Mouse (Mus musculus) erythroblast, adult 5-6 weeks (primary cell): ENCODE data around the gene Llcfc1. TPM values are rescaled to one million over a fixed set of nuclear protein-coding genes. Genes with fewer than 3 reads are reported as not detected.

Experiments
- ATAC-seq: replicated peaks from 2 replicates; pipeline ENCODE4 v1.8.0; 2016; ENCODE audit warnings: moderate number of reproducible peaks, mild to moderate bottlenecking, moderate TSS enrichment, inconsistent platforms; ENCODE audit not compliant: poor library complexity, low FRiP score, severe bottlenecking
- total RNA-seq, 2 experiments: library from RNA; stranded (forward) in 1 of 2; stranded (reverse) in 1 of 2; fragments of 150-400 nt in 1 of 2; fragments of 200-764, 138-1000 nt in 1 of 2; gene quantifications; 2 replicates each; pipeline versions ENCODE4 v1.2.3 to v1.2.4; 2015 to 2017; ENCODE audit warnings: low replicate concordance in 2 of 2

The Llcfc1 gene
- total RNA-seq (2015; ENCODE audit: low replicate concordance) (not detected in 2 replicates), total RNA-seq (2017; ENCODE audit: low replicate concordance) (2.6 TPM in 1 of 2 replicates, not detected in the other)

DNA sequence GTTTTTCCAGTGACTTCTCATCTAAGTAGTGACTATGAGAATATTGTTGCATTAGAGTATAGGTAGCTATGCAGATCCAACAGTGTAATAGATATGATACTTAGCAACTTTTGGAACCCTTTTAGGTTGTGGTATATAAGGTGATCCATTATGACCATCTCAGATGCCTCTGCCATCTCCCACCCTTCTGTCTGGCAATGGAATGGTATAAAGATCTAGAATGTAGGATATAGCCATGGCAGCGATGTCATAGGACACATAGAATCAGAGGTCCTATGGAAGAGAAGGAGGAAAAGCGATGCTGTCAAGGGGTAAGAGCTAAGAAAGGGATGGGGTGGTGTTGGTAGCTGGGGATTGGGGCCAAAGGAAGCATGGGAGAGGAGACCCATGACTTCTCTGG is at the start of gene Llcfc1:
TSS of gene Llcfc1 (plus strand) at position 301 of the 400 bp plus-strand sequence.
- no peak for ATAC-seq

DNA sequence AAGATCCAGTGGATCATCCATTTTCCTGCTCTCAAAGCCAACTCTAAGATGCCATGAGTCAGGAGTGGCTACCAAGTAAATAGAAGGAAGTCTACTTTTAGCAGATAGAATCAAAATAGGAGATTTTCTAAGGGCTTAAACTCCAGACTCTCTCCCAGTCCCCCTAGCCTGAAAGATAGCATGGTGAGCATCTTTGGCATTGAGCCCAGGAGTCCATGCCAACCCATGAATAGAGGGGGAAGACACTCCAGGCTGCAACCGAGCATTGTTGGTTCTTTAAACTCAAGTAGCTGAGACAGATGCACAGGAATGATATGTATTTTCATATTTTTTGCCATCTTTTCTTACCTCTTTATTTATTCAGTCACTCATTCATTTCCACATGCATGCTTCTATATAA is 49.0 kb upstream of the Llcfc1 start:
- no peak for ATAC-seq

DNA sequence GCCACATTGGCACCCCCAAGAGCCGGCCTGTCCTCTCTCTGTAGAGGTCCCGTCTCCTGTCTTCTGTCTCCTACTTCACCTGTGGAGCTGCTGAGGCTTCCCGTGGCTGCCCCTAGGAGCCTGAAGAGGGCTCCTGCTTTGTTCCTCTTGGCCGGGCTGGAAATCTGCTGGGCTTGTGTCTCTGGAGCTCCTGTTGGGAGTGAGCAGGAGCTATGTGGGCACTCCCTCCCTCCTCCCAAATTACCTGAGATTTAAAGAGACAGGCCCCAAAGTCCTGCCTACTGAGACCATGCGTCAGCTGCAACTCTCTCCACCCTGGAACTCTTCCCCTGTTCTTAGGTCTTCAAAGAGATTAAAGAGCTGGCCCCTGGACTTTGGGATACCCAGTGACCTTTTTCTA is 48.1 kb upstream of the Llcfc1 start, which contains the start of gene Trpv6:
TSS of gene Trpv6 (minus strand) at position 228 of the 400 bp plus-strand sequence.
- ATAC-seq = no peak

- no peak for ATAC-seq
Observed at GRCm38 (mm10) chr6:41637393-41637792, 46.8 kb upstream of the Llcfc1 start.

GRCm38 (mm10) chr6:41637927-41638506 is 46.2 kb upstream of the Llcfc1 start:
- no peak for ATAC-seq

GRCm38 (mm10) chr6:41640449-41640848 is 43.8 kb upstream of the Llcfc1 start:
- ATAC-seq = no peak

GRCm38 (mm10) chr6:41641173-41641866 is 42.9 kb upstream of the Llcfc1 start:
- no peak for ATAC-seq

GRCm38 (mm10) chr6:41642765-41643164 is 41.5 kb upstream of the Llcfc1 start:
- no peak for ATAC-seq

DNA sequence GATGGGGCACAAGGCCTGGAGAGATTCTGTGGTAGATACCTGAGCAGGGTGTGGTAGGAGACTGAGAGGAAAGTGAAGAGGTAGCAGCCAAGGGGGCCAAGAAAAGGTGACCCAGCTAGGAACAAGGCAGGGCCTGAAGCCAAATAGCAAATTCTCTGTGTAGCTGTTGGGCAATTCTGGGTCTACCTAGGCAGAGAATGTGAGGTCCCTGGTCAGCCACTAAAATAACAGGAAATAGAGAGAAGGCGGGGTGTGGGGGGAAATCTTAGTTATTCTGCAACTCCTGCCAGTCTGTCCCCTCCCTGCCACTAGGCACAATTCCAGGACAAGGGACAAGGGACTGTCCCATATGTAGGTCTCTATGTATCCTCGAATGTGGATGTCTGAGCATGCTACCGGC is 41.0 kb upstream of the Llcfc1 start:
- ATAC-seq = no peak

DNA sequence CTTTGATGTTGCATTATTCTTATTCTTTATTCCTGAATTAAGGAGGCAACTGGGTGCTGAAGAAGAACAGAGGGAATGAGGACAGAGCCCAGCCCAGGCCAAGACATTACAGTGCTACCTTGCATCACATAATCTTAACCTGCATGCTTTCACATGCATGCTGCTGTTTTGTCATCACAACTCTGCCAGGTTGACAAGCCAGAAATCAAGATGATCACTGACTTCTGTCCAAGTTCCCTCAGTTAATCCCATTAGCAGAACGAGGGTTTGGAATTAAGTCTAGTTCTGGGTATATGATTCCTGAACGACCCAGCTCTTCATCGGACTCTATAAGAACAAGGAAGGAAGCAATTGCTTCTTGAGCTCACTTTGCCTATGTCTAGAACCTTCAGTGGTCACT is 38.0 kb upstream of the Llcfc1 start:
- ATAC-seq = no peak

DNA sequence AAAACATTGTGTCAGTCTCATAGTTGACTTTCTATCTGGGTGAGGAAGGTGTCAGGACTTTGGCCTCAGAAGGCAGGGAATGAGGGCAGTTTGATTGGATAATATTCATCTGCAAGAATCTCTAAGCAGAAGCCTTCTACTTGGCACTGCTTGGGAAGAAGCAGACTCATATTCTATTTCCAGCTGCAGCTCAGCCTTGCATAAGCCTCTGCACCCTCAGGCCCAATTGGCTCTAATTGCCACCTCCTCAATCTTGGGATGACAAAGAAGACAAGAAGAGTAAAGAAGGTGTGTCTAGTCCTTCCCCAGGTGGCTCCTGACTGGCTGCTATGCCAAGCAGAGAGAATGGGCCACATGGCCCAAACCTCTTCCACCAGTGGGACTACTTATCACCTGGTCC is 37.6 kb upstream of the Llcfc1 start:
- ATAC-seq = no peak

DNA sequence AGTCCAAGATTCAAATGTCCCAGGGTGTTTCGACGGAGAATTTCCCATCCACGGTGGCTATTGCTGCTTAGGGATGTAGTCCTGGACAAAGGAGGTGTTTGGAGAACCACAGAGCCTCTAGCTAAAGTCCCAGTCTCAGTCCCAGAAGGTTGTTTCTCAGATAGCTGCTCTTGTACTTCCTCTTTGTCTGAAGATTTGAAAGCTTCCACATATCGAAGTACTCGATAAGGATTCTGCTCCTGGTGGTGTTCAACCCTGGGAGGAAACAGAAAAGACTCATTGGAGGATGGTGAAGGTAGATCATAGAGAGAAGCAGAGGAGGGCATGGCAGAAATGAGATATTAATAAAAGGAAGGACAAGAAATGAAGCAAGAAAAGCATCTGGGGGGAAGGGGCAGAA is 31.1 kb upstream of the Llcfc1 start:
- no peak for ATAC-seq

- no peak for ATAC-seq
Observed at GRCm38 (mm10) chr6:41654648-41655047, 29.6 kb upstream of the Llcfc1 start.

DNA sequence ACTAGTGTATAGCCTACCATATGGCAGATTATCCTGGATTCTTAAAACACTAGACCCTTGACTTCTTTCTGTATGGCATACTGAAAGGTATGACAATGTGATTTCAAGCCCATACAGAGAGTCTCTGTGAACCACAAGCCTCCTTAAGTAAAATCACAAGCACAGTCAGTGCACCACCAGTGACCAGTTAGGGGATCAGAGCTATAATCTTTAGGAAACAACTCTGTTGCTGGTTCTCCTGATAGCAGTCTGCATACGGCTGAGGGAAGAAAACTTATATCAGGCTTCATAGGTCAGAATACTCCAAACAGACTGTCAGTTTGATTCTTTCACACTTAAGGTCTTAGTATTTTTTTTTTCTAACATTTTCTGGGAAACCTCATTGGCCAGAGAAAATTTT is 25.7 kb upstream of the Llcfc1 start:
- no peak for ATAC-seq

DNA sequence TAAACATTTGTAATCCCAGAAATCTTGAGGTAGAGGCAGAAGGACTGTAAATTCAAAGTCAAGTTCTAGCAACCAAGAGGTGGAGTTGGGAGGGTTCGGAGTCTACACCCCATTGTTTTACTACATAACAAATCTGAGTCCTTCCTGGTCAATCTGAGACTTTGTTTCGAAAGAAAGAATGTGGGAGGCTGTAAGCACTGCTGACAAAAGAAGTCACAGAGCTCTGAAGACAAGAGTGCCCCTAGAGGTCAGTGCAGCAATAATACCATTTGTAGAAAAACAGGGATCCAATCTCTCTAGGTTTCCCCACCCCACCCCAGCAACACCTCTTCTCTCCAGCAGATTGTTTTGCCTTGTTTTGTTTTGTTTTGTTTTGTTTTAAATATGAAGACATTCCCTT is 21.9 kb upstream of the Llcfc1 start:
- peak; percentile 52 for ATAC-seq

DNA sequence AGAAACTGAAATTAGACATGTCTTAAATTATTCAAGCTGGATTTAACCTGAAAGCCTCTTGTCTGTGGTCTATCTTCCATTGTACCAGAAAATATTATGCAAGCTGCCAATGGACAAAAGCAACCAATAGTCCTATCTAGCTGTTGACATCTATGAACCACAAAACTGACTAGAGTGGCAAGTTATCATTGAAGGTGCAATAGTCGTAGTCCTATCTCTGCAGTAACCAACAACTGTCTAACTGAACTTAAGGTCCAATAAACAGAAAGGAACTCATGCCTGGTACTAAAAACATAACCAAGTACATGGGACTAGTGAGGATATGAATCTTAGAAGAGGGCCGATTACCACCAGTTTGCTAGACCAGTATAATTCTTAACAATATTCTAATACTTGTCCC is 7.7 kb upstream of the Llcfc1 start:
- ATAC-seq = no peak

DNA sequence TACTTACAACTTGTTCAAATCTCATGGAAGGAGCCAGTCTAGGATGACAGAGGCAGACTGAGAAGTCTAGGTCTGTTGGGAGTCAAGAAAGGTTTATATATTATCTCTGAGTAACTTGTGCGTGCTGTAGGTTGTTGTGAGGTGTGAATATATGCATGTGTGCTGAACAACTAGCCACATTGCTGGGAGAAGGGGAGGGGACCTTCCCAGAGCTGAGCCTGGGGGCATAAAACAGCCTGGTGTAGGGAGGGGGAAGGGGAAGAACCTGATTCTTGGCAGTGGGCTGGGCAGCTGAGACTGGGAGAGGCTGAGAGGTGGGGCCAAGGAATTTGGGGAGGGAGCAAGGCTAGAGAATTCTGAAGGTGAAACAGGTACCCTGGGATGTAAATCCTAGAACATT is 3.6 kb upstream of the Llcfc1 start, which contains the start of gene Trpv5:
TSS of gene Trpv5 (minus strand) at position 101 of the 400 bp plus-strand sequence.
- ATAC-seq = no peak

DNA sequence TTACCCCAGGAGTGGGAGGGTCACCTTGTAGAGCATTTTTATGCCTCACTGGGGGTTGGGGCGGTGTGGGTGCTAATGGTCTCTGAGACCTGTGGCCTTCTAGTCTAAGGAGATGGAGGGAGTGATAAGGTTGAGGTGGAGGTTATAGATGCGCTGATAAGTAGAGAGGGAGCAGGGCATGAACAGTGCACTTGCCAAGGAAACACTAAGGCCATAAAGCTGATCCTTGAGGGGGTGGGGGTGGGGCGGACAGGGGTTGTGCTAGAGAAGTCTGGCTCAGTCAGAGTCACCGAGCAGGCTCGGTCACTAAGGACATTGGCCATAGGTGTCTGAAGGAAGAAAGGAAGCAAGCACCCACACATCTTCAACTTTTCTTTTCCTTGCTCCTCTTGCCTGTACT is 2.6 kb upstream of the Llcfc1 start:
- ATAC-seq = no peak

DNA sequence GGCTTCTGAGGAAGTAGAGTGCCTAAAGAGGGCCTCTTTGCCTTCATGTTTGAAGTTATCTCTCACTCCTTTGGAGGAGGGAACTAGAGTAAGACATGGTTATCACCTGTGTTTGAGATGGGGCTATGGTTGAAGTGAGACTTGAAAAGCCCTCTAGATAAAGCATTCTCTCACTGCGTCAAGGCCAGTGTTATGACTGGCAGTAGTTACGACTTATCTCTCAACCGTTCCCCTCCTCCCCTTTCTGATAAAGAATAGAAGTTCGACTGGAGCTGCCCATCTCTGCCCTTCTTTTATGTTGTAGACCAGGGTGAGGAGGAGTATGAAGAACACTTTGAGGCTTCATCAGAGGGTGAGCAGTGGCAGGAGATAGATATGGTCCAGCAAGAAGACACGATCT is 680 bp downstream of the Llcfc1 start:
- 0 out of 2 replicates have a peak, but pooled peaks have one; percentile 21 for ATAC-seq

GRCm38 (mm10) chr6:41685596-41685995 is 1.4 kb downstream of the Llcfc1 start:
- ATAC-seq = no peak

DNA sequence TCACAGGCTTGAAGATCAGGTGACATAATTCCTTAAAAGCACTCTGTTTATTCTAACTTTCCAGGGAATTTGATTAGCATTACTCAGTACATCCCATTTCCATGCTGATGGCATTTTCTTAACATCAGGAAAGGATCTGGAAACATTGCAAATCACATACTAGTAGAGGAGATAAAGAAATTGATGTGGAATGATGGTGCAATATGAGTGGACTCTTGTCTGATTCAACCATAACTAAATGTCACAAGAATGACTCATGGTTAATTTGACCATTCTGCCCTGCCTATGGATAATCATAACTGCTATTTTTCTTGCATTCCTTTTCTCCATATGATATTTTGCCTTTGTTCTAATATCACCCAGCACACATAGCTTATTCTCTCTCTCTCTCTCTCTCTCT is 8.0 kb downstream of the Llcfc1 start:
- no peak for ATAC-seq
